Mouse (Mus musculus): ENCODE data around the gene Duox1.

DNA sequence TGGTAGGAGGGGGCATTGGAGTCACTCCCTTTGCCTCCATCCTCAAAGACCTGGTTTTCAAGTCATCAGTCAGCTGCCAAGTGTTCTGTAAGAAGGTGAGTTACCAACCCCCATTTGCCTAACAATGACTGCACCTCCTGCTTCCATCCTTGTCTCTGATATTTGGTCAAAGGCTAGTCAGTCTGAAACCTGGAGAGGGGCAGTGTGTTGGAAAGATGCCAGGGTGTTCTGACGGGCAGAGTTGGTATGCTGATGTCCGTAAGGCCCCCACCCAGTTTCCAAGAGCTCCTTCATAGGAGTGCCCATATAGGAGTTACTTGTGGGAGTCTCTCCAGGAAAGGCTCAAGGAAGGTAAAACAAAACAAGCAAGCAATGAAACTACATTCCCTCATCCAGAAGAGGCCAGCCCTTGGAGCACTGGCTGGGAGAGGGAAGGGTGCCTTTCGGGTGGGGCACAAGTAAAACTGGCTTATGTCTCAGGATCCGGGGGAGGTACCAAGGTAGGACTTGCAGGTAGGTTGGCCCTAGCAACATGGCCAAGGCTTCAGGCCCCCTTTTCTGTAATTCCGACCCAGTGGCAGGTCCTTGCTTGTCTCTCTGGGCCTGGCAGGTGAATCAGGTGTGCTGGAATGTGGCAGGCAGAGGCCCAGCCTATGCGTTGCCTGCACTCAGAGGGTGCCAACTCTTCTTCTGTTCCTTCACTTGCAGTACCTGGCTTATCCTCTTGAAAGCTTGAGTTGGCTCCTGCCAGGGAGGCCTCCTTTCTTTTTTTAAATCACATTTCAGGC lies 29.8 kb downstream of the Duox1 start:
- TF ChIP-seq CTCF (IDR thresholded peaks at IDR 0.05; ENCODE audit: borderline replicate concordance, insufficient read depth, low read depth, low read length) (peak; percentile 24; the same call in 1 of the 2 replicates), POLR2A (IDR thresholded peaks at IDR 0.05; ENCODE audit: borderline replicate concordance, insufficient read depth, low read length) (no peak)
